Mouse (Mus musculus) heart, adult 2 months (tissue): ENCODE measurements around the gene Gm20388.

Experiments
- CTCF ChIP-seq: fragments of 200-600 bp; IDR thresholded peaks from 2 replicates; pipeline ENCODE4 v1.8.1; 2022; ENCODE audit warnings: antibody characterized with exemption, mild to moderate bottlenecking, moderate library complexity
- POLR2A ChIP-seq: fragments of 200-500 bp; IDR thresholded peaks from 2 replicates; pipeline ENCODE4 v1.6.1; 2011; ENCODE audit warnings: mild to moderate bottlenecking, low read depth, low read length, control low read depth; ENCODE audit not compliant: insufficient read depth

DNA sequence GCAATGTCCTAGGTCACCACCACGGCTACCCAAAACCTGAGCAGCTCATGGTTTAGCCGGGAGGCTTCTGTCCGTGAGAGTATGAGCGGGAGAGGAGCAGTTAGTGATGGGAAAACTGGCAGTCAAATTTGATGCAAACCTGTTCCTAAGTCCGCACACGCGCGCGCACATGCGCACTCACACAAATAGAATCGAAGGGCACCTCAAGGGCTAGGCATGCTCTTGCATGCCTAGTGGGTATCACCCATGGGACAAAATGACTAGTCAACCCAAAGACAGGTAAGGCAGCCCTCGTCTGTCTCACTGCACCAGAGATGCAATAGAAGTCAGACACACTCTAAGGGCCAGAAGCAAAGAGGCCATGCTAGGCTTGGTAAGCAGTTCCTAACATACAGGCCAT, 4465.8 kb downstream of the Gm20388 start:
- TF ChIP-seq CTCF (no peak), POLR2A (no peak)
